Mouse (Mus musculus): Measurements from ENCODE around the gene Fcamr.
A peak's percentile ranks its signal among the peaks of the same experiment; 100 is the strongest.

Fcamr gene

DNA sequence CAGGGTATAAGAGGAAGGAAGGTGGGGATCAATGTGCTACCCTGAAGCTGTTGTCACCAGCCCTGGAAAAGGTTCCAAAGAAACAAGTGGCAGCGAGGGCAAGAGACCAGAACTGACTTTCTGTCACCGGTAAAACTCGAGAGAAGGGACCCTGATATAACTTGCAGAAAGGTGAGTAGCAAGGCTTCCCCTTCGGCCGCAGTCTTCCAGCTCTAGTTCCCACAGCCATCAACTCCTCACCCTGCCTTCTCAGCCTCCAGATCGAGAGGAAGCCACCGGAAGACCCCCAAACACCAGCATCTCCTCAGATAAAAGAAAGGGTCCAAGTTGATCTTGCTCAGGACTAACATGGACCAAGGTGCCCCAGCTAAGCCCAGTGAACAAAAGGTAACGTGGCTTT, at the start of gene Fcamr:
Gene Fcamr (plus strand): TSS at position 301 of the 400 bp plus-strand sequence.
- no peak for DNase-seq (ENCODE audit: low read depth, low spot score)

- no peak for DNase-seq (ENCODE audit: low read depth, low spot score)
These were observed 41.0 kb upstream of the Fcamr start for GRCm38 (mm10) chr1:130759689-130760088.

DNA sequence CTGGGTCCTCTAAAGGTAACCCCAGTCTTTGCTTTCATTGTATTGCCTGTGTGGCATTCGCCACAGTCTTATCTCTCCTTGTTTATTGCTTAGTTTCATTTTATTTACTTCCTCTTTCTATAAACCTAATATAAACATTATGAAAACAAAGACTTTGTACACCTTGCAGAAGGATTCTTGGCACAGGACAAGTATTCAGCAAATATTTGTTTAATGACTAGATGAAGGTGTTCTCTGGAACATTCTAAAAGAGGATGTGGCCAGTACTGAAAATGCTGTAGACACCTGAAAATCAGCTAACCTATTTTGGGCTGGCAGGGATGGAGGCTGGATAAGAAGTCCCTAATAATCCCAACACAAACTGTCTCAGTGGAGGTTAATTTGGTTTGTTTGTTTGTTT, 39.1 kb upstream of the Fcamr start:
- no peak for DNase-seq (ENCODE audit: low read depth, low spot score)

DNA sequence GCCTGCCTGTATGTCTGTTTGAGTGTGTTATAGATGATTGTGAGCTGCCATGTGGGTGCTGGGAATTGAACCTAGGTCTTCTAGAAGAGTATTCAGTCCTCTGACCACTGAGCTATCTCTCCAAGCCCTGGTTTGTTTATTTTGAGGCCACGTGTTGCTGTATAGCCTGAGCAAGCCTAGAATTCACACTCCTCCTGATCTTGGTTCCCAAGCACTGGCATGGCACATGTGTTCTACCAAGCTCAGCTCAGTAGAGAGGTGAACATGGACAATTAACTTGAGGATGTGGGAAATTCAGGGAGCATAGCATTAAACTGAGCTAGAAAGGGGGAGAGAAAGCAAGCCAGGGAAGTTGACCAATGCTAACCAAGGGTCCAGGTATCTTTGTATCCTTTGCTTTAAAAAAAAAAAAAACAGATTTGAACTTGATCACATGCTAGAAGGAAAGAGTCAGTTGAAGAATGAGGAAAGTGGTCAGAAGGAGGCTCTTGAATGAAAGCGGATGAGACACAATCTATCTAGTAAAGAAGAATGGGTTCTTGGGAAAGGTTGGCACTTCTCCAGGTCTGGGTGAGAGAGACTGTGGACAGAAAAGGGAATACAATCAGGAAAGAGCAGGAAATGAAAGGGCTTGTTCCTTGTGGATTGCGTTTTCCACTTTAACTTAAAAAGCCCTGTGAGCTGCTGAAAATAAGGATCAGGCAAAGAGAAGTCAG, 38.5 kb upstream of the Fcamr start:
- no peak for DNase-seq (ENCODE audit: low read depth, low spot score)

DNA sequence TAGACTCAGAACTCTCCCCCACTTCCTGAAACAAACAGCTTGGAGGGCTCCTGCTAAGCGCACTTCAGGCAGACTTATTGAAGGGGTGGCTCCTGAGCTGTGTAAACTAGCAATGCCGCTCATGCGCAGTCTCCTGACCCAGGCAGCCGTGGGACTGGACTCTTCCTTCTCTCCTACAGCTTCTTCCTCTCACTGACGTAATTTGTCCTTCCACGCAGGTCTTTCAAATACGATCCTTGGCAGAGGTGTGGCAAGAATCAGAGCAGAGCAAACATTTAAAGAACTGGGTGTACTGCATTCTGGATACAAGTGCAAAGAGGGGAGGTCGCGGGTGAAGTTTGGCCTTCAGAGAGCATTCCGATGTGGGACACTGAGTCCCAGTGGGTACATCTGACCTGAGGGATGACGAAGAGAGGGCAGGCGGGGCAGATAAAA, 36.7 kb upstream of the Fcamr start:
- DNase-seq (ENCODE audit: low read depth, low spot score): peak; percentile 20

DNA sequence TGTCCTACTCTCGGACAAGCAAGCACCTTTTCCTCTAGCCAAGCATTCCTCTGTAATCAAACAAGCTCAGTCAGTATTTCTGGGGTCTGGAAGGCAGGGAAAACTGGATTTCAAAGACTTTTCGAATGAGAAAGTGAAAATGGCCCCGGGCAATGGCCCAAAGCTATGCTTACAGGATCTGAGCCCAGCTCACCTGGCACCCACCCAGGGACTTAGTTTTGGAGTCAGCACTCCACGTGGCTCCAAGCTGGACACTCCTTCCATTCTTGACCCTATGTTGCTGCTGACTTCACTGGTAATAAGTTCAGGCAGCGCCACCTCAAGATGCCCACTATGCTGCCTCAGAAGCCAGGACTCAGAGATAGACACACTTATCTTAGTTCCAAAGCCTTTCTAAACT, 33.6 kb upstream of the Fcamr start:
- no peak for DNase-seq (ENCODE audit: low read depth, low spot score)

- no peak for DNase-seq (ENCODE audit: low read depth, low spot score)
These were observed 30.8 kb upstream of the Fcamr start for GRCm38 (mm10) chr1:130769925-130770324.

DNA sequence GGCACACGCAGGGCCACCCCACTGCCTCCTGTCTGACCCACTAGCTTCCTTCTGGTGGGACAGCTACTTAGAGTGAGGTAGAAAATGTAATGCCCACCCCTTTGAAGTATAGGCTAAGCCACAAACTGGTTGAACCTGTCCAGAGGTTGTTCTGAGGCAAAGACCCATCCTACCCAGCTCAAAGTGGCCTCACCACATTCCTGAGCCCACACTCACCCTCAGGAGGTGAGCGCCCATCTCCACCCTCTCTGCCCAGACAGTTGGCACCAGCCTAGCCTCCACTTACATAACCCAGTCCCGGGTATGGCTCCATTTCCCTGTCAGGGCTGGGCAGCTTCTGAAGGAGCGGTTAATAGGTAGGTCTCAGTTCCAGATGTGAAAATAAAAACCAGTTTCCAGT, 30.2 kb upstream of the Fcamr start:
- no peak for DNase-seq (ENCODE audit: low read depth, low spot score)

DNA sequence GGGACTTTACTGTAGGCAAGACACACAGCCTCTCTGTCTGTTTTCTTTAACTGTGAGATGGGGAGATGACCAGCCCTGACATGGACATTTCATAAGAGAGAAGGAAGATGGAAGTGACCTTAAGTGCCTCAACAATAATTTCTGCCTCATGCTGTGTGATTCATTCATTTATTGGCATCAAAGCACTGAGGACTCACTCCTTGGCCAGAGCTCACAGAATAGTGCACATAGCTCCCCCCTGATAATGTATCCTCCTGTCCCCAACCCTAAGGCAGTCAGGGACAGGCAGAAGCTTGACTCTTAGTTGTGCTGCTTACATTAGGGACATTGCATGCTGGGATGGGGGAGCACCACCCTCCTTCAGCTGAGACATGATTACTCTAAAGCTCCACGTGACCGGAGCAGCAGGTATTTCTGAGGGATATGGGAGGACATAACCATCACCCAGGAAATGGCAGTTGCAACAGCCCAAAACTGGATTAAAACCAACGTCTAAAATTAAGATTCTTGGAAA, 29.7 kb upstream of the Fcamr start:
- no peak for DNase-seq (ENCODE audit: low read depth, low spot score)

GRCm38 (mm10) chr1:130775234-130775633, 25.5 kb upstream of the Fcamr start:
- DNase-seq (ENCODE audit: low read depth, low spot score): no peak

GRCm38 (mm10) chr1:130775691-130776331, 24.9 kb upstream of the Fcamr start:
- DNase-seq (ENCODE audit: low read depth, low spot score): no peak

GRCm38 (mm10) chr1:130776645-130777044, 24.1 kb upstream of the Fcamr start:
- peak; percentile 6 for DNase-seq (ENCODE audit: low read depth, low spot score)

- DNase-seq (ENCODE audit: low read depth, low spot score): no peak
These were observed 20.8 kb upstream of the Fcamr start for GRCm38 (mm10) chr1:130779867-130780266.

DNA sequence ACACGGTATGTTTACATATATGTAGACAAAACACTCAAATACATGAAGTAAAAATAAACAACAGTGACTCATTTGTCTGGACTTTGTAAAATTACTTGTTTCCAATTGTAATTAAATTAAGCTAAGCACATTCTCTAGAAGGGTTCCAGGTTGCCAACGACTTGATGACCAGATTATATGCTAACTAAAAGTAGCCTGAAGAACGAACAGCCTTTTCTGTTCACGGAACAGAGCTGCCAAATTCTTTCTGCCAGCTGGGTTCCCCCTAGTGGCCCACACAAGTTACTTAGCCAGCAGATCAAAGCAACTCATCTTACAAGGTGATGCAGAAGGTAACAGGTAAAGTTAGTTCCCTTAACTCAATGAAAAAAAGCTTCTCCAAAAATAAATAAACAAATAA, 16.6 kb upstream of the Fcamr start:
- peak; percentile 43 for DNase-seq (ENCODE audit: low read depth, low spot score)

- peak; percentile 36 for DNase-seq (ENCODE audit: low read depth, low spot score)
These were observed 13.7 kb upstream of the Fcamr start for GRCm38 (mm10) chr1:130787001-130787400.

GRCm38 (mm10) chr1:130789512-130790451, 10.9 kb upstream of the Fcamr start:
- peak; percentile 11 for DNase-seq (ENCODE audit: low read depth, low spot score)

DNA sequence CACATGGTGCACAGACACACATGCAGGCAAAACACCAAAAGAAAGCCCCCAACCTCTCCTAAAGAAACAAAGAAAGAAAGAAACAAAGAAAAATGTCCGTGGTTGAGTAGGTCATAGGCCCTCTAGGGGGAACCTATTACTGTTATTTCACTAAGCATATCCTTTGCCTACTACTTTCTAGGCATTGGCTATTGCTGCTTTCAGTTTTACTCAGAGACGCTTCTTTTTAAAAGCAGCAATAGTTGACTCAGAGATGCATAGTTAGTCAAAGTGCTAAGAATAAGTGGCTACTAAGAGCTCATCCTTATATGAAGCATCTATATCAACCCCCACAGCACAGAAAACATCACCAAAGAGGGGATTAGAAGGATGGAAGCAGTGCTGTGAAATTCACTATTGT, 5.4 kb upstream of the Fcamr start:
- no peak for DNase-seq (ENCODE audit: low read depth, low spot score)

- DNase-seq (ENCODE audit: low read depth, low spot score): peak; percentile 42
These were observed 3.6 kb upstream of the Fcamr start for GRCm38 (mm10) chr1:130796967-130797684.

DNA sequence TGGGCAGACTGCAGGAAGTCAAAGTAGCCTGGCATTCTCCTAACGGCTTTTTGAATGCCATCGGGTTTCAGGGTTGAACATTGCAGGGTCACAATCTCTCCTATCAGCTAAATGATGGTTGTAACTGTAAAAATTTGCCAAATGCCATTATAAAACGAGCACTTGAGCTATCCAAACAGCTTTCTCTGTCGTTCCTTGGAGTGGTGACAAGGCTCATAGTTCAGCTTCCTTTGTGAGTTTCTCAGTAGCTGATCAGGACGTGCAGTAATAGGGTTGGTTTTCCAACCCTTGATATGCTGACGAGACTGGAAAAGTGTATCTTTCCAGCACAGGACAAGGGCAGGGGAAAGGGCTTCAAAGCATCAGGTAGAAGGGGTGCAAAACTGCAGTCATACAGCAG, 2.7 kb upstream of the Fcamr start:
- DNase-seq (ENCODE audit: low read depth, low spot score): no peak

GRCm38 (mm10) chr1:130798551-130798950, 2.2 kb upstream of the Fcamr start:
- DNase-seq (ENCODE audit: low read depth, low spot score): no peak

- DNase-seq (ENCODE audit: low read depth, low spot score): no peak
These were observed 1.3 kb upstream of the Fcamr start for GRCm38 (mm10) chr1:130799399-130799798.

All from R1 (cell line).